Mouse (Mus musculus): ENCODE data around the gene Oas1g. TPM values are rescaled to one million over a fixed set of nuclear protein-coding genes. Genes with fewer than 3 reads are reported as not detected.

The Oas1g gene
- polyA plus RNA-seq, 1 experiment from 2014 or later, result not detected

DNA sequence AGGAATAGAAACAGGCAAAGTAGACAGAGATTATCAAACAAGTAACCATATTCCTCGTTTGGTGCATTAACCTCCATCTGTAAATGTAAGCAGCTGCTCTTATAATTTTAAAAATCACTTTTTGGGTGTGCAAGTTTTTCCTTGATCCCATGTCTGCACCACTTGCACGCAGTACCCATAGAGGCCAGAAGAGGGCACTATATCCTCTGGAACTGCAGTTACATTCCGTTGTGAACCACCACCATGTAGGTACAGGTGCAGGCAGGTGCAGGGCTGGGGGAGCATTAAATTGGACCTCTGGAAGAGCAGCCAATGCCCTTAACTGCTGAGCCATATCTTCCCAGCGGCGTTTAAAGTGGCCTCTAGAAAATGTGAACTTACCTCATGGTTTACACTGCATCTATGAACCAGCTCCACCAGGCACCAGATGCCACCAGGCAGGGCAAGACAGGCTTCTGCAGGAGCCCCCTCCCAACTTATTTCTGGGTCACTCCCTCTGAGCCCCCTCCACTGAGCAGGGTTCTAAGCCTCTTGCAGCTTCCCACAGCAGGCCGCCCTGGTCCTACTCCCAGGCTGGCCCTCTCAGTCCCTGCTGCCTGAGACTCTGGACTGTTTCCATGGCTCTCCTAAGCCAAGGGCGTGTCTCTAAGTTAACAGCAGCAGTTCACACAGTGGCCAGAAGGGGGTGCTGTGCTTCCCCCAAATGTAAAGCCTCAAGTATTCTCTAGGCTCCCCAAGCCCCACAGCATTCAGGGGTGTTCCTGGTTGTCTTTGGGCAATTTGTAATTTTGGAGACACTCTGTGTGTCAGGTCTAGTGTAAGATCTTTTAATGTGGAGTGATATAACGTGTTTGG, 50.5 kb downstream of the Oas1g start:
- H3K27ac ChIP-seq, result no peak overlapping the region
- no peak overlapping the region for H3K4me3 ChIP-seq
- DNase-seq (ENCODE audit: low spot score), result no peak
- 8% methylated on average over 8 of the region's 8 CpGs for WGBS
- H3K27me3 ChIP-seq (ENCODE audit: insufficient read depth, poor library complexity, severe bottlenecking), result peaks cover 18% of the 10 kb centered on the region; the same call in 1 of the 2 replicates
- H3K9me3 ChIP-seq, result no peaks in the 10 kb centered on the region
- H3K36me3 ChIP-seq, result no peaks in the 10 kb centered on the region
- H3K4me1 ChIP-seq, result no peaks in the 10 kb centered on the region

DNA sequence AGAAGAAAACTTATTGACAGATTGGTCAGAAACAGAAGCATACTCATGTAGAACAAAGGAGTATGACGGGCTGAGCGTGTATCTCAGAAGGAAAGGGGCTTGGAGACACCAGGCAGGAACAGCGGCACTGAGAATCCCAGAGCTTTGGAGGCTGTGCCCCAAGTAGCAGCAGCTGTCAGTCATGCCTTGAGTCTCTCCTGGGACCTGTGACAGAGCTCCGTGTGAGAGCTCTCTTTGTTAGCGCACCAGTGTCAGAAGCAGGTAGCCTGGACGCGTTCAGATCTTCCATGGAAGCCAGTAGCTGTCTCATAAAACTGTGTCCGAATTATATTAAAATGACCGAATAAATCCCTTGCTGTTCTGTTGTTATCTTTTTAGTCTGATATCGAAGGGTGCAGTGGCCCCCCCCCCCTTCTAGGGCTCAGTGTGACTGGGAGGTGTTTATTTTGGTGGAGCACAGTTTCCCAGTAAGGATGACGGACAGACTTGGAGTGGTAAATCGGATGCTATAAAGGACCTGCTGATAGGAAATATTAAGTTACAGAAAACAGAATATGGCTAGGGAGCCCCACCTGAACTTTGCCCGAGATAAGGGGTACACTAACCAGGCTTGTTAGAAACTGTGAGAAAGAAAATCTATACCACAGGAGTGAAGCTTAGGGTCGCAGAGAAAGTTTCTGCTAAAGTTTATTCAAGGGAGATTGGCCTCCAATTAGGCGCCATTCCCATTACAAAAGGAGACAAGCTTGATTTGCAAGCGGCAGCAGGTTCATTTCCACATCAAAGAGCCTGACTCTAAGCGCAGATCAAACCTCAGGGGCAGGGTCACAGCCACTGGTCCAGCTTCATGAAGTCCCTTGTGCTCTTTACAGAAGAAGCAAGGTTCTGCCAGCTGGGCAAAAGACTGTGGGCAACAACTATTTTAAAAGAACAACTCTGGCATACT, 53.8 kb downstream of the Oas1g start:
- Histone ChIP-seq H3K9me3 (no peaks in the 10 kb centered on the region), H3K4me3 (no peak overlapping the region), H3K36me3 (no peaks in the 10 kb centered on the region), H3K4me1 (no peaks in the 10 kb centered on the region), H3K27ac (no peak overlapping the region), H3K27me3 (ENCODE audit: insufficient read depth, poor library complexity, severe bottlenecking) (peaks cover 18% of the 10 kb centered on the region; the same call in 1 of the 2 replicates)
- 18% methylated on average over 17 of the region's 17 CpGs for WGBS
- DNase-seq (ENCODE audit: low spot score), result no peak

DNA sequence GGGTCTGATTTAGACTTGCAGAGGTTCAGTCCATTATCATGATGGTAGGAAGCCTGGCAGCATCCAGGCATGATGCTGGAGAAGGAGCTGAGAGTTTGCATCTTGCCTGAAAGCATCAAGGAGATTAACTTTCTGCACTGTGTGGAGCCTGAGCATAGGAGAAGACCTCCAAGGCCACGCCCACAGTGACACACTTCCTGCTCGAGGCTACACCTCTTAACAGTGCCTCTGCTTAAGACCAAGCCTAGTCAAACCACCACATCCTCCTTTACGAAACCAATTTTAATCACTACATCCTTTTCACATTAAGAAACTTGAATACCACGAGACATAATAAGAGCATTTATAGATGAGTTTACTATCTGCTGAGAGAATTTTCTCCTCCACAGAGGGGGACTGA, 56.4 kb downstream of the Oas1g start:
- no peak for DNase-seq (ENCODE audit: low spot score)
- no peak overlapping the region for H3K27ac ChIP-seq
- H3K4me1 ChIP-seq, result no peaks in the 10 kb centered on the region
- no peaks in the 10 kb centered on the region for H3K36me3 ChIP-seq
- no peak overlapping the region for H3K4me3 ChIP-seq
- 79% methylated on average over 4 of the region's 4 CpGs for WGBS
- H3K27me3 ChIP-seq (ENCODE audit: insufficient read depth, poor library complexity, severe bottlenecking), result peaks cover 14% of the 10 kb centered on the region; the same call in 1 of the 2 replicates
- no peaks in the 10 kb centered on the region for H3K9me3 ChIP-seq

Small RNAs within 50 kb of the gene (microRNA-seq; reads per million reads assigned to microRNA genes)
- gene Gm22907, result not detected

Other genes with a start within 250 kb of the Oas1g start
- 0.16 and 0.60 TPM in 2 replicates for gene Rasal1, start 238.8 kb downstream of the Oas1g start, polyA plus RNA-seq (2016; fragmentation: Nextera tagmentation; extraction: Ambion mirVana)
- 0.28 and 0.41 TPM in 2 replicates for gene Dtx1, start 175.7 kb downstream of the Oas1g start, polyA plus RNA-seq (2016; fragmentation: Nextera tagmentation; extraction: Ambion mirVana)
- gene Oas2, start 137.8 kb downstream of the Oas1g start, polyA plus RNA-seq (2016; fragmentation: Nextera tagmentation; extraction: Ambion mirVana), result not detected in 2 replicates
- 0.29 and 0.37 TPM in 2 replicates for gene Oas3, start 110.0 kb downstream of the Oas1g start, polyA plus RNA-seq (2016; fragmentation: Nextera tagmentation; extraction: Ambion mirVana)
- 0.08 TPM in 1 of 2 replicates, not detected in the other for gene Oas1e, start 92.1 kb downstream of the Oas1g start, polyA plus RNA-seq (2016; fragmentation: Nextera tagmentation; extraction: Ambion mirVana)
- gene Oas1c, start 75.1 kb downstream of the Oas1g start, polyA plus RNA-seq (2016; fragmentation: Nextera tagmentation; extraction: Ambion mirVana), result 0.28 and 0.46 TPM in 2 replicates
- gene Oas1f, start 40.2 kb downstream of the Oas1g start, polyA plus RNA-seq (2016; fragmentation: Nextera tagmentation; extraction: Ambion mirVana), result not detected in 2 replicates
- not detected in 2 replicates for gene Oas1h, start 26.2 kb downstream of the Oas1g start, polyA plus RNA-seq (2016; fragmentation: Nextera tagmentation; extraction: Ambion mirVana)
- 0.26 and 0.38 TPM in 2 replicates for gene Oas1a, start 19.9 kb upstream of the Oas1g start, polyA plus RNA-seq (2016; fragmentation: Nextera tagmentation; extraction: Ambion mirVana)
- not detected in 2 replicates for gene Oas1d, start 26.9 kb upstream of the Oas1g start, polyA plus RNA-seq (2016; fragmentation: Nextera tagmentation; extraction: Ambion mirVana)
- gene Rph3a, start 122.5 kb upstream of the Oas1g start, polyA plus RNA-seq (2016; fragmentation: Nextera tagmentation; extraction: Ambion mirVana), result 0.06 TPM in 1 of 2 replicates, not detected in the other

All from heart, embryonic 10.5 days (tissue).